Mouse (Mus musculus): Measurements from ENCODE around the gene Ccdc28b. TPM values are rescaled to one million over a fixed set of nuclear protein-coding genes. Genes with fewer than 3 reads are reported as not detected.

Ccdc28b gene
- total and polyA plus RNA-seq, 3 experiments = 18.3 to 29.1 TPM; not detected in 1

DNA sequence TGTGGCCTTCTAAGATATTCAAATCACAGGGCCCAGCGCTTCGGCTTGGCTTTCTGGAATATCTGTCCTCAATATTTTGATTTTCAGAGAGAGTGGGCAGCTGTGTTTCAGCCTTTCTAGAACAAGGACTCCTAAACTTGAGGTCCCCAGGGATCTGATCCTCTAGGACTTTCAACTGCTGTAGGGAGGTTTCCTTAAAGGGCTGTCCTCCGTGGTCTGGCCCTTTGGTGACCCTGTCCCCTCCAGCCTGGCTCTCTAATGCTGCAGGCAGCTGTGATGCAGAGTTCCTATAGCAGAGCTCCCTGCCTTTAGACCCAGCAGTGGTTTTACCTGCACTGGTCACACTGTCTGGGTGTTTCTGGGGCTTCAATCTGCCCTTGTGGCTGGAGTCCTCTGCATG, 7.1 kb downstream of the Ccdc28b start:
- Histone ChIP-seq H3K36me3 (ENCODE audit: control insufficient read depth in 1 of 2, insufficient read depth in 2 of 2, low read length in 2 of 2) (no peaks in the 10 kb centered on the region; a peak in 2 of 4 replicates), H3K27ac (ENCODE audit: control insufficient read depth, low read depth, low read length) (no peak overlapping the region), H3K9me3 (replicated peaks; ENCODE audit: insufficient read depth, low read length) (no peaks in the 10 kb centered on the region), H3K9ac (ENCODE audit: control insufficient read depth, low read depth, low read length, poor library complexity, severe bottlenecking) (no peak overlapping the region), H3K27me3 (ENCODE audit: control insufficient read depth in 1 of 2, insufficient read depth in 2 of 2, low read length in 2 of 2) (no peaks in the 10 kb centered on the region), H3K4me1 (ENCODE audit: control insufficient read depth in 1 of 2, insufficient read depth in 2 of 2, low read length in 2 of 2) (no peaks in the 10 kb centered on the region), H3K79me2 (ENCODE audit: control insufficient read depth, insufficient read depth, low read length, poor library complexity) (peaks cover 4% of the 10 kb centered on the region; the same call in 1 of the 2 replicates), H3K4me3 (ENCODE audit: control insufficient read depth in 1 of 2, insufficient read depth in 1 of 2, low read depth in 2 of 2, low read length in 2 of 2) (no peak overlapping the region)
- TF ChIP-seq NRF1 (IDR thresholded peaks at IDR 0.05; ENCODE audit: insufficient read depth, low read depth, low read length, poor library complexity, severe bottlenecking) (no peak), MYB (IDR thresholded peaks at IDR 0.05; ENCODE audit: low read depth, low read length) (no peak), TAL1 (IDR thresholded peaks at IDR 0.05; ENCODE audit: low read length) (no peak), EP300 (IDR thresholded peaks at IDR 0.05; ENCODE audit: low read depth in 1 of 2, low read length in 2 of 2) (no peak), POLR2AphosphoS2 (IDR thresholded peaks at IDR 0.05; ENCODE audit: low read length) (no peak), JUND (IDR thresholded peaks at IDR 0.05; ENCODE audit: low read depth, low read length) (no peak), TCF12 (IDR thresholded peaks at IDR 0.05; ENCODE audit: low read depth, low read length) (no peak), RAD21 (IDR thresholded peaks at IDR 0.05; ENCODE audit: low read depth, low read length) (no peak), POLR2AphosphoS5 (IDR thresholded peaks at IDR 0.05; ENCODE audit: borderline replicate concordance, low read depth, low read length) (no peak), TBP (IDR thresholded peaks at IDR 0.05; ENCODE audit: low read depth, low read length) (no peak), E2F4 (IDR thresholded peaks at IDR 0.05; ENCODE audit: borderline replicate concordance, low read depth, low read length) (no peak), ETS1 (IDR thresholded peaks at IDR 0.05; ENCODE audit: low read depth, low read length) (no peak), CHD1 (IDR thresholded peaks at IDR 0.05; ENCODE audit: low read depth, low read length) (no peak), ZNF384 (IDR thresholded peaks at IDR 0.05; ENCODE audit: low read depth, low read length) (no peak), MAX (IDR thresholded peaks at IDR 0.05; ENCODE audit: low read length) (no peak)
- DNase-seq (ENCODE audit: low read depth, low spot score) = no peak

- Histone ChIP-seq H3K4me1 (ENCODE audit: control insufficient read depth in 1 of 2, insufficient read depth in 2 of 2, low read length in 2 of 2) (no peaks in the 10 kb centered on the region), H3K9me3 (replicated peaks; ENCODE audit: insufficient read depth, low read length) (no peaks in the 10 kb centered on the region), H3K27ac (ENCODE audit: control insufficient read depth, low read depth, low read length) (no peak overlapping the region), H3K79me2 (ENCODE audit: control insufficient read depth, insufficient read depth, low read length, poor library complexity) (peaks cover 4% of the 10 kb centered on the region; the same call in 1 of the 2 replicates), H3K4me3 (ENCODE audit: control insufficient read depth in 1 of 2, insufficient read depth in 1 of 2, low read depth in 2 of 2, low read length in 2 of 2) (no peak overlapping the region), H3K27me3 (ENCODE audit: control insufficient read depth in 1 of 2, insufficient read depth in 2 of 2, low read length in 2 of 2) (no peaks in the 10 kb centered on the region), H3K36me3 (ENCODE audit: control insufficient read depth in 1 of 2, insufficient read depth in 2 of 2, low read length in 2 of 2) (no peaks in the 10 kb centered on the region; a peak in 2 of 4 replicates), H3K9ac (ENCODE audit: control insufficient read depth, low read depth, low read length, poor library complexity, severe bottlenecking) (no peak overlapping the region)
- DNase-seq (ENCODE audit: low read depth, low spot score) = no peak
- TF ChIP-seq SMC3 (IDR thresholded peaks at IDR 0.05; ENCODE audit: low read depth, low read length) (no peak), CHD2 (IDR thresholded peaks at IDR 0.05; ENCODE audit: low read length) (no peak)
Measured at GRCm38 (mm10) chr4:129615801-129616290, 7.9 kb downstream of the Ccdc28b start.

Data from MEL (cell line).